Mouse (Mus musculus): ENCODE measurements at regions not wholly inside any gene's neighbourhood (a gene's known extent, or its start where the extent isn't known, plus 50 kb on each side); places are given as distances from the start of the nearest gene placed in this dataset.

DNA sequence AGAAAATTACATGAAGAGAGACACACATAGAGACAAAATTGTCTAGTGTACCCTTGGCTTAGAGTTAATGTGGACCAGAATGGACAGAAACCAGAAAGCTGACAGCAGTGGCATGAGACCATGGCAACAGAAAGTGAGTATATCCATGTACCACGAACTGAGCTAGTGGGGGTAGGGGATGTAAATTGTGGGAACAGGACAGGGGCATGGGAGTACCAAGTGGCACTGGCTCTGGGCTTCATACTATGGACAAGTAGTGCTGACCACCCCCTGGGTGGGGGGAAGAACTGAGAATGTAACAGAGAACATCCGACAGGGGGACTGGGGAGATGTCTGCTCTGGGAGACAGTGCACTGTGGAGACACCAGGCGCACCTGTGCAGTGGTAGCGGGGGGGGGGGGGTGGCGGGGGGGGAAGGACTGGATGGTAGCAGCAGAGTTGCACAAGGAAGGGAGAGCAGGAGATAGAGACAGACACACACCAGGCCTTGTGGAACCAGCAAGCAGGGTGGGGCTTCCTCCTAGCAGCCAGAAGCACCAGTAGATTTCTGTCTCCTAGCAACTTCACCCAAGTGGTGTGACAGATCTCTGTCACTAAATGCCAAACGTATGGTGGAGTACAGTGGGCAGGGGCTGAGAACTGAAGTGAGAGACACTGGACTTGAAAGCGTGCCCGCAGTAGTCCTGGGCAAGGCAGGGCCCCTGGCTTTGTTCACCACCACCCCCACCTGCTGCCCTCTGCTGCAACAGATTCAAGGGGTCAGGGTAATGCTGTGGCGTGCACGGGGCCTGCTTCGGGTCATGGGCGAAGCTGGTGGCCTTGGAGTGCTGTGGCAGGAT, 150.0 kb downstream of the Tmem17 start:
- TF ChIP-seq POLR2A (IDR thresholded peaks at IDR 0.05; ENCODE audit: borderline replicate concordance, extremely low read depth, insufficient read depth, insufficient read length, poor library complexity, severe bottlenecking): no peak
- TF ChIP-seq CTCF (IDR thresholded peaks at IDR 0.05; ENCODE audit: borderline replicate concordance, extremely low read depth, insufficient read depth, insufficient read length): no peak

Data from brain, embryonic 14.5 days (tissue).